Mouse (Mus musculus) adrenal gland, adult 18-20 months (tissue): ENCODE data around the gene 1700013F07Rik. TPM values are rescaled to one million over a fixed set of nuclear protein-coding genes. Genes with fewer than 3 reads are reported as not detected.
"Not testable (repeated sequence)": the region's sequence is repeated elsewhere in the genome, so short reads cannot be mapped to it uniquely, and the experiment has no call there.

Experiments
- DNase-seq, 2 experiments: peaks; one replicate each; pipeline ENCODE4 v3.0.0; 2021 to 2022; ENCODE audit warnings: low spot score in 2 of 2
- long read RNA-seq, 2 experiments: library from polyadenylated mRNA; stranded (forward); transcript quantifications; one replicate each; pipeline ENCODE4 v2.0.0; 2021
- total RNA-seq, 2 experiments: library from RNA; stranded (reverse); gene quantifications; 1 replicate in 1 of 2; 2 replicates in 1 of 2; pipeline ENCODE4 v1.2.3; 2021

1700013F07Rik gene
- total RNA-seq = not detected
- long read RNA-seq, experiment 1 = 0 reads
- long read RNA-seq, experiment 2, partial matches to known transcripts = 0 of 1 reads
- long read RNA-seq, experiment 2, other reads (novel, unspliced or antisense) = 1 of 1 reads

DNA sequence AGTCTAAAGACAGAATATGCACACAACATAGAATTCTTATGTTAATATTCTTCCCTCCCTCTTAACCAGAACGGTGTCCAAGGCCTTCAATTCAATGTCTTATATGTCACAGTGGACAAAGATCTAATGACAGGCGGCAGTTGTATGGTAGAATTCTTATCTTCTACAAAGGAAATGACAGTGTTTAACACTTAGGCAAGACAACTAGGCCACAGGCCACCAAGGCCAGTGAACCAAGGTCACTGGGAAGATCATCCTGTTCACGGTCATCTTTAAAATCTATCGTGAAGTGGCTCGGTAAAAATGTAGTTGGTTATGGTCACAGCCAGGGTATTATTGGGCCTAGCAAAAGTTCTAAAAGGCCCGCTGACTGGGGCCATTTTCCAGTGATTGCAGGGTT, at the start of gene 1700013F07Rik:
Gene 1700013F07Rik (plus strand): TSS at position 200 of the 400 bp plus-strand sequence.
- no peak for DNase-seq

DNA sequence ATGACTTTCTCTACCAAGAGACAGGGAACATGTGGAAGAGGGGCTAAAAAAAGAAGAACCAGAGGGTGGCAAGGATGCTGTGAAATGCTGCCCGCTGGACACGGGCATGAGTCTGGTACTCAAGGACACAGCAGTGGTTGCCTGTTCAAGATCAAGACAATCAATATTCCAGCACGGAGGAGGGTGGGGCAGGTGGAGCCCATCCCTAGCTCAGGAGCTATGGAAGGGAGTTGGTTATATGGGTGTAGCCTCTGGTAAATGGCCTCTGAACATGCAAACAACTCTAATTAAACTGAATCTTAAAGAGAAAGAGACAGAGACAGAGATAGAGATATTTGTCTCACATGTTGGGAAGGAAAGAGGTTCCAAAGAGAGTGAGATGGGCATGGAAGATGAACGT, 49.2 kb upstream of the 1700013F07Rik start:
- DNase-seq = no peak

DNA sequence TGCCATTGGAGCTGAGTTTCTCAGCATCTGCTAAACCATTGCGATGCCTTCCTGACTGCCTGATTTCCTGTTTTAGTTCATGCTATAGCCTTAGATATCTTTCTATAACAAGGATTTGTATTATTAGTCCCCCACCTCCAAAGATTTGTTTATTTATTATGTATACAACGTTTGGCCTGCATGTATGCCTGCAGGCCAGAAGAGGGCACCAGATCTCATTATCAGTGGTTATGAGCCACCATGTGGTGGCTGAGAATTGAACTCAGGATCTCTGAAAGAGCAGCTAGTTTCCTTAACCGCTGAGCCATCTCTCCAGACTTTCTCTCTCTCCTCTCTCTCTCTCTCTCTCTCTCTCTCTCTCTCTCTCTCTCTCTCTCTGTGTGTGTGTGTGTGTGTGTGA, 44.0 kb upstream of the 1700013F07Rik start:
- DNase-seq = no peak

DNA sequence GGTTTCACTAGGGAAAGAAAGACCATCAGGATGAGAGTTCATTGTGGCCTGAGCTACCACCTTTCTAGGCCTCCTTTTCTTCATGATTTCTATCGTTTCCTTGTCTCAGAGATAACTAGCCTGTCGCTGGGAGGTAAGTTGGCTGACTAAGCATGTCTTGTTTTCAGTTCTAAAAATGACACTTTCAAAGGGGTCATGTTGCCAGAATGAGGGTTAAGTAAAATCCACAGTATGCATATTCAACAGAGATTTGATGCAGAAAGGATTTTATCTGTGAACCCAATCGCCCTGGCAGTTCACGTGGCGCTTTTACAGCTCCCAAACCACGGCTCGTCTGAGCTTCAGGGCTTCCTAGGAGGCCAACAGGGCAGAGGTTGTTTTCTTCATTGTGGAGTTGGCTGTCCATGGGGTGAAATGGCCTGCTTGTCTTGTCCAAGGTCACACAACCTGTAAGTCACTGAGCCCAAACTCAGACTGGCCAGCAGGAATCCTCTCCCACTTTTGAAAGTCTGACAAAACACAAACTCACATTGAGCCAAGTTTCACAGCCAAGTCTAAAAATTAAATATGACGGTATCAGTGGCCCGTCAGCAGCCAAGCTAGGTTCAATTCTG, 39.0 kb upstream of the 1700013F07Rik start:
- no peak for DNase-seq

- no peak for DNase-seq
Measured at GRCm38 (mm10) chr3:108495486-108495885, 38.5 kb upstream of the 1700013F07Rik start.

- DNase-seq = no peak
Measured at GRCm38 (mm10) chr3:108497602-108498001, 36.3 kb upstream of the 1700013F07Rik start.

- no peak for DNase-seq
Measured at GRCm38 (mm10) chr3:108499826-108500225, 34.1 kb upstream of the 1700013F07Rik start.

- DNase-seq = not testable (repeated sequence)
Measured at GRCm38 (mm10) chr3:108501411-108501810, 32.5 kb upstream of the 1700013F07Rik start.

GRCm38 (mm10) chr3:108503908-108504307, 30.0 kb upstream of the 1700013F07Rik start:
- no peak for DNase-seq

DNA sequence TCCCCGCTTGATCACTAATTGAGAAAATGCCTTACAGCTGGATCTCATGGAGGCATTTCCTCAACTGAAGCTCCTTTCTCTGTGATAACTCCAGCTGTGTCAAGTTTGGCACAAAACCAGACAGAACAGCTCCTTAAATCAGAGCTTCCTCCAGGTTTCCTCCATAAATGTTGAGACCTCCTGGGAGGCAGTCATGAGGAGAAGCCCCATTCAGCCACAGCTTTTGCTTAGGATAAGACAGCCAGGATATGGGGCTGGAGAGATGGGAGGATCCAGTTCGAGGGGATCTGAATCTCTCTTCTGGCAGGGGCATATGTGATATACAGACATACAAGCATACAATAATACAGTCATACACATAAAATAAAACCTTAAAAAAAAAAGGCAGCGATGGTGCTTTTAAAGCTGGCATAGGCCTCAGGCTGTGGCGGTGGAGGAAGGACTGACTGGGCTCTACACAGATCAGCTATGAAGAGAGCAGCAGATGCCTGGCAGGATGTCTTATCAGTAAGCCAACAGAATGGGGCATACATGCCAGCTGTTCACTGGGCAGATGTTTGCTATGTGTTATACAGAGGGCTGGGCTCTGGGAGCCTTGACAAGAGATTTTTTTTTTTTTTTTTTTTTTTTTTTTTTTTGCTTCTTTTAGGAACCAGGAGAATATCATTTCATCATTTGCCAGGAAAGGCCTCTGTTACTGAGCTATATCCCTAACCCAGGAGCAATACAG, 25.0 kb upstream of the 1700013F07Rik start:
- DNase-seq = no peak

- no peak for DNase-seq
Measured at GRCm38 (mm10) chr3:108510156-108510555, 23.8 kb upstream of the 1700013F07Rik start.

DNA sequence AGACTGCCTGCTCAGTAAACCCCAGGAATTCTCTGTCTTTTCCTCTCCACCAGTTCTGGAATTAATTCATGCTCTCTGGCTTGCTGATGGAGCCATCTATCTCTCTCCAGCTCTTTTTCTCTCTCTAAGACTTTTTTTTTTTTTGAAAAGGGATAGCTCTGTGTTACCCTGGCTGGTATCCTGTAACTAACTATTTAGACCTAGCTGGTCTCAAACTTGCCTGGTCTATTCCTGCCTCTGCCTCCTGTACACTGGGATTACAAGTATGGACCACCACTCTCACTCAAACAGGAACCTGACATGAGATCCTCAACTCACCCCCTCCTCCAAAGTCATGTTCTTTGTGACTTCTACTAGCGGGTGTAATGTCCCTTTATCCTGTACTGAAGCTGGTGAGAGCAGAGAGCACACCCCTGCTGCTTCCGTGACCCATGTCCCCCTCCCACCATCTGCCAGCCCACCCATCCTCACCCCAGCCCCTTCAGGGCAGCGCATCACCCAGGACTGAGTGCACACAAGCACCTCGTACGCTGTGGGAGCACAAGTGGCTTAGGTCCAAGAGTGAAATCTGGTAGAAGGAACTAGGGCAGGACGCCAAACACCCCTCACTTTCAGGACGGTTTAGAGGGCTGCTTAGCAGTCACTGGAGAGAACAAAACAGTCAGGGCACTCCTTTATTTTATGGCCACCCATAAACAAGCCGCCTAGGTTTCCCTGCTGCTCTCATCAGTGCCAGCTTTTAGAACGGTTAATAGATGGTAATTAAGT, 23.1 kb upstream of the 1700013F07Rik start:
- DNase-seq = no peak

GRCm38 (mm10) chr3:108513465-108513864, 20.5 kb upstream of the 1700013F07Rik start:
- DNase-seq = no peak

- DNase-seq = no peak
Measured at GRCm38 (mm10) chr3:108518276-108518675, 15.7 kb upstream of the 1700013F07Rik start.

DNA sequence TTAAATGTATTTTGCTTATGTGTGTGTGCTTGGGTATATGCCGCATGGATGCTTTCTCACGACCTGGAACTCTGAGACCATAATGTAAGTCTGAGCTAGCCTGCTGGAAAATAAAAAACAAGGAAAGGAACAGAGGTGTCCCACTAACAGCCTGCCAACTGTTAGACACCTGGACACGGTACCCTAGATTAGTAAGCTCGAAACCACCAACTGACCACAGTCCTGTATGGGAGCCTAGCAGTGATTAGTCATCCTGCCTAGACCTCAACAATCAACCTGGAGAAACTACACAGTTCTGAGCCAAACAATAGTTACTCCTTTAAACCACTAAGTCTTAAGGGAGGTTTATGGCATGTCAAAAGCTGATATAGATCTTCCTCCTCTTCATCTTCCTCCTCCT, 10.5 kb upstream of the 1700013F07Rik start:
- DNase-seq = no peak

DNA sequence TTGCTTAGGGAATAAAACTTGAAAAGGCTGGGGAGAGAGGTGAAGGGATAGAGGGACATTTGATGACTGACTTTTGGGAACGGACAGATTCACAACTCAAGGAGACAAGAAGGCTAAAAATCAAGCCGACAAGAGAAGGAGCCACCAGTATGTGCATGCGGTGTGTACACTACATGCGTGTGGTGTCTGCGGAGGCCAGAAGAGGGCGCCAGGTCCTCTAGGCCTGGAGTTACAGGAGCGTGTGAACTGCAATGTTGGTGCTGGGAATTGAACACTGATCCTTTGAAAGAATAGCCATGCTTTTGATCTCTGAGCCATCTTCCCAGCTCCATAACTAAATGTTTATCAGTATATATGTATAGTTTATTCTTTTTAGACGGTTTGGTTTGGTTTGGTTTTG, 5.5 kb upstream of the 1700013F07Rik start:
- DNase-seq = no peak

DNA sequence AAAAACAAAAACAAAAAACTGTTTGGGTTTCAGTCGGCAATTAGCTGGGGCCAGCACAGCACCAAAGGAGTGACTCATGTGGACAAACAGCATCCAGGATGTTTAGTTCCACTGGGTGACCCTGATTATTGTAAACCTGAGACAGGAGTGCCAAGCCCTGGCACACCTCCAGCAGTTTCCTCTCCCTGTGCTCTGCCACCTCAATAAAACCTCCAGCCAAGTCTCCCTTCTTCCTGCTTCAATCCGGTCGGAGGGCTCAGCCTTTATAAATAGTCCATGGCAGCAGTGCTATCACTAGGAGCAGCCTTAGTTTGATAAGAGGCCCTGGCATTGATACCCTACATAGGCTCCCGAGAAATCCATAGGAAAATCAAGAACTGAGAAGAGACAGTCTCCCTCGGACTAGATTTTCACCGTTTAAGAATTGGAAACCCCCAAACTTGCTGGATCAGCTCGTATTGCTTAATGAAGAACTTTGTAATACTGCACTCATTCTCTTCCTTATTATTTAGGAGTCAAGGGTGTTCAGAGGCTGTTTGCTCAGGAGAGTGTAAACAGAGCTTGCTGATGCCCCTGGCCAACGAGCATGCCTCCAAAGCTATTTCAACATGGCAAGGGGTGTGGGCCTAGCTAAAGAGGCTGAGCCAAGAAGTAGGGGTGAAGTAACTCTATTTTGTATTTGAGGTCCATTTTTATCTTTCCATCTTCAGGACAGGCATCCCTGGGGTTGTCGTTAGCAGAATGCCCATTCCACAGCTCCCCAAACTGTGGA, 650 bp upstream of the 1700013F07Rik start:
- no peak for DNase-seq

GRCm38 (mm10) chr3:108535896-108536516, 2.1 kb downstream of the 1700013F07Rik start:
- DNase-seq = no peak

- DNase-seq = peak; percentile 27 to 35
Measured at GRCm38 (mm10) chr3:108536517-108537260, 2.7 kb downstream of the 1700013F07Rik start, which contains the start of gene 5330417C22Rik. 5330417C22Rik (minus strand) TSS chr3:108536536.

DNA sequence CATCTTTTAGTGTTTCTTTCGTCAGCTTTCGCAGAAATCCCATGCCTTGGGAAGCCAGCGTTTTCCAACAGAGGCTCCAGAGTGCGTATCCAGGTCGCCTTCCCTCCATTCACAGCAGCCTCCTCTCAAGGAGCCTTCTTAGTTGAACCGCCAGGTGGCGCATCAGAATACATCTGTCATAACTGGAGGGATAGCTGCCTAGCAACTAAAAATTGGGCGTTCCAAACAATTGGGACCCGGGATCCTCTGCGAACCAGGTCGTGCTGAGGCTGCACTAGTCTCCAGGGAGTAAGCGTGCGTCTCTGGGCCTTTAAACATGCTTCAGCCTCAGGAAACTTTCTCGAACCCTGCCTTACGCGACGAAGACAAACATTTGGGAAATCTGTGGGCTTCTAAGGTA, 3.4 kb downstream of the 1700013F07Rik start:
- peak; percentile 78 to 79 for DNase-seq
